Mouse (Mus musculus) myocyte (in vitro differentiated cells): ENCODE results near the gene Iqcf6.

Experiments used
- E2F4 ChIP-seq: IDR thresholded peaks from one replicate; pipeline ENCODE4 v1.6.1; 2011; ENCODE audit warnings: mild to moderate bottlenecking, control low read depth, moderate library complexity; ENCODE audit not compliant: insufficient read depth
- MAX ChIP-seq: IDR thresholded peaks from one replicate; pipeline ENCODE4 v1.6.1; 2011; ENCODE audit warnings: low read depth, mild to moderate bottlenecking, control low read depth
- POLR2A ChIP-seq: IDR thresholded peaks from one replicate; pipeline ENCODE4 v1.6.1; 2011; ENCODE audit warnings: low read depth, mild to moderate bottlenecking, control low read depth, moderate library complexity; ENCODE audit not compliant: insufficient read length

DNA sequence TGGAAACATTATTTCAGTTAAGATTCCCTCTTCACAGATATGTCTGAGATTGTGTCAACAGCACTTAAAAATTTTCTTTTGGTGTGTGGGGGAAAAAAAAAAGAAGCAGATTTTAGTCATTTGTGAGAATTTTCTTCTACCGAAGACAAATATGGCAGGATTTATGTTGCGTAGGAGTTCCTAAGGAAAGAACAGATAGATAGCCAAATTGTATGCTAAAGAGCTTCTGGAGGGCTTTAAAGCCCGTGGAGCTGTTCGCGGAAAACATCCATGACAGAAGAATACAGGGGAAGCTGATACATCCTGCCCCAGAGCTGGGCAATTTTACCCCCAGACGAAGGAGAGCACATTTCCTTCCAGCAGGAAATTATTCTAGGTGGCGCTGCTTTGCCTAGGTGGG is 46.4 kb upstream of the Iqcf6 start:
- TF ChIP-seq POLR2A (no peak), E2F4 (no peak), MAX (no peak)
